Mouse (Mus musculus): Measurements from ENCODE around the gene Fndc1.
A peak's percentile ranks its signal among the peaks of the same experiment; 100 is the strongest.

Fndc1 gene

GRCm38 (mm10) chr17:7826819-7827515 lies at the start of gene Fndc1:
Gene Fndc1, minus strand, starts transcription at chr17:7827302.
- peak; percentile 84 for DNase-seq

GRCm38 (mm10) chr17:7876541-7876940 lies 49.4 kb upstream of the Fndc1 start:
- no peak for DNase-seq

GRCm38 (mm10) chr17:7875941-7876461 lies 48.9 kb upstream of the Fndc1 start:
- DNase-seq: no peak

GRCm38 (mm10) chr17:7874776-7875531 lies 47.9 kb upstream of the Fndc1 start:
- no peak for DNase-seq

GRCm38 (mm10) chr17:7873382-7873781 lies 46.3 kb upstream of the Fndc1 start:
- peak; percentile 29 for DNase-seq

- DNase-seq: no peak
These were observed 44.7 kb upstream of the Fndc1 start for GRCm38 (mm10) chr17:7871800-7872199.

- no peak for DNase-seq
These were observed 43.9 kb upstream of the Fndc1 start for GRCm38 (mm10) chr17:7870862-7871605.

- DNase-seq: no peak
These were observed 42.0 kb upstream of the Fndc1 start for GRCm38 (mm10) chr17:7869114-7869513.

GRCm38 (mm10) chr17:7868631-7869030 lies 41.5 kb upstream of the Fndc1 start:
- DNase-seq: peak; percentile 70

- peak; percentile 23 for DNase-seq
These were observed 37.6 kb upstream of the Fndc1 start for GRCm38 (mm10) chr17:7864740-7865139.

- peak; percentile 79 for DNase-seq
These were observed 36.6 kb upstream of the Fndc1 start for GRCm38 (mm10) chr17:7863745-7864144.

GRCm38 (mm10) chr17:7860845-7861360 lies 33.8 kb upstream of the Fndc1 start:
- DNase-seq: no peak

GRCm38 (mm10) chr17:7857658-7858057 lies 30.6 kb upstream of the Fndc1 start:
- DNase-seq: no peak

GRCm38 (mm10) chr17:7855851-7856250 lies 28.7 kb upstream of the Fndc1 start:
- DNase-seq: no peak

- DNase-seq: no peak
These were observed 24.9 kb upstream of the Fndc1 start for GRCm38 (mm10) chr17:7851979-7852378.

GRCm38 (mm10) chr17:7851527-7851926 lies 24.4 kb upstream of the Fndc1 start:
- no peak for DNase-seq

GRCm38 (mm10) chr17:7850246-7850645 lies 23.1 kb upstream of the Fndc1 start:
- no peak for DNase-seq

- DNase-seq: no peak
These were observed 13.6 kb upstream of the Fndc1 start for GRCm38 (mm10) chr17:7840505-7841290.

GRCm38 (mm10) chr17:7827586-7827985 lies 484 bp upstream of the Fndc1 start:
- peak; percentile 33 for DNase-seq

GRCm38 (mm10) chr17:7825416-7825815 lies 1.7 kb downstream of the Fndc1 start:
- DNase-seq: no peak

- DNase-seq: peak; percentile 88
These were observed 5.4 kb downstream of the Fndc1 start for GRCm38 (mm10) chr17:7821553-7822186.

GRCm38 (mm10) chr17:7820176-7820575 lies 6.9 kb downstream of the Fndc1 start:
- no peak for DNase-seq
